Mouse (Mus musculus) spleen, adult 2 months (tissue): ENCODE data around the gene Psmc2. TPM values are rescaled to one million over a fixed set of nuclear protein-coding genes. Genes with fewer than 3 reads are reported as not detected.

Experiments
- DNase-seq, 2 experiments: peaks; one replicate each; pipeline versions ENCODE4 v3.0.0 to v3.0.0-alpha.2; 2012 to 2021; ENCODE audit warnings: low spot score in 2 of 2, low read depth in 1 of 2
- H3K27ac ChIP-seq: fragments of 200-500 bp; 2 replicates; pipeline ENCODE4 v1.5.1; 2012; ENCODE audit warnings: low read length, inconsistent platforms; ENCODE audit not compliant: insufficient read depth
- H3K27me3 ChIP-seq: fragments of 200-500 bp; 2 replicates; pipeline ENCODE4 v1.6.1; 2012; ENCODE audit warnings: mild to moderate bottlenecking, moderate library complexity, low read length, inconsistent platforms; ENCODE audit not compliant: control insufficient read depth, insufficient read depth
- H3K36me3 ChIP-seq: fragments of 200-500 bp; 2 replicates; pipeline ENCODE4 v1.6.1; 2012; ENCODE audit warnings: mild to moderate bottlenecking, low read length, inconsistent platforms; ENCODE audit not compliant: control insufficient read depth, insufficient read depth
- H3K4me1 ChIP-seq: fragments of 200-500 bp; 2 replicates; pipeline ENCODE4 v1.6.1; 2011; ENCODE audit warnings: inconsistent platforms; ENCODE audit not compliant: control insufficient read depth, insufficient read depth, insufficient read length
- H3K4me3 ChIP-seq: fragments of 200-500 bp; 2 replicates; pipeline ENCODE4 v1.5.1; 2011; ENCODE audit warnings: mild to moderate bottlenecking, inconsistent platforms; ENCODE audit not compliant: insufficient read depth, insufficient read length; ENCODE audit errors: extremely low read depth
- CTCF ChIP-seq: fragments of 200-500 bp; IDR thresholded peaks from 2 replicates; pipeline ENCODE4 v1.5.1; 2011; ENCODE audit warnings: mild to moderate bottlenecking, inconsistent platforms; ENCODE audit not compliant: insufficient read depth, insufficient read length, insufficient replicate concordance; ENCODE audit errors: extremely low read depth
- POLR2A ChIP-seq: fragments of 200-500 bp; IDR thresholded peaks from 2 replicates; pipeline ENCODE4 v1.6.1; 2011; ENCODE audit warnings: low read depth, low read length, inconsistent platforms
- WGBS: fragments of 180-500 bp; shearing (Covaris S2); methylation state at CpG from one replicate; pipeline ENCODE4 v1.1.7; 2018; 5-methylcytosine and 5-hydroxymethylcytosine counted together
- polyA plus RNA-seq: library from polyadenylated mRNA; depleted of rRNA; stranded (reverse); fragments of >200 nt; gene quantifications from 2 replicates; pipeline ENCODE4 v1.2.3, GENCODE M21; 2012

Gene Psmc2
- polyA plus RNA-seq, 1 experiment = 10.7 TPM

DNA sequence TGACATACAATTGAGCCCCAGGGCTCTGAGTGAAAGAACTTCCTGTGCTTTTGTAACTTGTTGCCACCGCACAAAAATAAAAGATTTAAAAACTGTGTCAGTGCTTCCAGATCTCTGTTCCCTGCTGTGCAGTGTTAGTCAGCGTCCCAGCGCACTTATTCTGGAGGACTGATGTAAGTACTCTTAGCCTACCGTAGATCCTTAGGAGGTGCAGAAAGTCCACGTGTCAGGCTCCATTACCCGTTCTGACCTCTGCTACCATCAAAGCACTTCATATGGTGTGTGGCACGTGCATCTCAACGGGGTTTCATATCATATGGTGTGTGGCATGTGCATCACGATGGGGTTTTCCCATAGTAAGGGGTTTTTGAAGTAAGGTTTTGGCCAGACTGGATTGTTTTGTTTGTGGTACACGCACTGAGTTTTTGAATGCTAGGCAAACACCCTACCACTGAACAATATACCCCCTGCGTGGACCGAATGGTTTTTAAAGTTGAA lies 18.7 kb downstream of the Psmc2 start:
- WGBS = 90% methylated on average over 12 of the region's 12 CpGs
- H3K27me3 ChIP-seq = no peaks in the 10 kb centered on the region
- H3K4me1 ChIP-seq = no peaks in the 10 kb centered on the region
- H3K4me3 ChIP-seq = no peak overlapping the region
- H3K27ac ChIP-seq = no peak overlapping the region
- DNase-seq = no peak
- H3K36me3 ChIP-seq = peaks cover 35% of the 10 kb centered on the region
- TF ChIP-seq POLR2A (no peak), CTCF (no peak)

DNA sequence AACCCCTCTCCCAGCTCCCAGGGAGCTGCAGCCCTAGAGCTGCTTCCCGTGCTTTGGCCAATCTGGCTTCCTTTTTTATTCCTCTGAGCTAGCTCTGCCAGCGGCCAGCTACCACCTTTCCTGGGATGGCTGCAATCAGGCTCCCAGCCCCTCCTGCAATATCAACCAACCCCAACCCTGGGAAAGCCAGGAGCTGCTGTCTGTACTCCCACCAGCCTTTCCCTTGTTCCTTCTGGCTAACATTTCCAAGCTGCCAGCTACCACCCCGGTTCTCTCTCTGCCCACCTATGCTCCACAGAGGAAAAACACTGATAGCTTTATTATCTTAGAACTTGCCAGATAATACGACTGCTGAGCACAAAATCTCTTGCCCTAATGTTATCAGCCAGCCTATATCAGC lies 19.8 kb downstream of the Psmc2 start:
- H3K4me3 ChIP-seq = no peak overlapping the region
- H3K36me3 ChIP-seq = peaks cover 29% of the 10 kb centered on the region
- no peaks in the 10 kb centered on the region for H3K27me3 ChIP-seq
- no peak overlapping the region for H3K27ac ChIP-seq
- no peaks in the 10 kb centered on the region for H3K4me1 ChIP-seq
- no peak for TF ChIP-seq POLR2A
- no peak for TF ChIP-seq CTCF
- DNase-seq = no peak
- WGBS = 89% methylated on average over 4 of the region's 4 CpGs

DNA sequence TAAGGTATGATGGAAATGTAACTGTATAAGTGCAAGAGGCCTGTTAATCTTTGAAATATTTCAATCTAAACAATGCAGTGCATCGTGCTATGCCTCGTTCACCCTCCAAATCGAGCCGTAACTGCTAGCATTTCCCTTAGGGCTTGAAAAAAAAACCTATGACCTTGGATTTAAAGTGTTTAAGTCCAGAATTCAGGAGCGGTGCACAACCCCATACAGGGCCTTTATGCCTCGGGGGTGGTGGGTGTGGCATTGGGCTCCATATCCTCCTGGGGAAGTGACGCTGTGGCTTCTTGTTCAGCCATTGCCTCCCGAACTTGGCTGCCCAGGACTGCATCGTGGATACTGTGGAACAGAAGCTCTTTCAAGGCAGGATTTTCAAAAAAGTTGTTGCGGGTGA lies 25.8 kb downstream of the Psmc2 start:
- DNase-seq = no peak
- WGBS = 80% methylated on average over 10 of the region's 10 CpGs
- Histone ChIP-seq H3K4me1 (no peaks in the 10 kb centered on the region), H3K27ac (no peak overlapping the region), H3K36me3 (no peaks in the 10 kb centered on the region), H3K27me3 (no peaks in the 10 kb centered on the region), H3K4me3 (no peak overlapping the region)
- TF ChIP-seq POLR2A = no peak
- no peak for TF ChIP-seq CTCF

DNA sequence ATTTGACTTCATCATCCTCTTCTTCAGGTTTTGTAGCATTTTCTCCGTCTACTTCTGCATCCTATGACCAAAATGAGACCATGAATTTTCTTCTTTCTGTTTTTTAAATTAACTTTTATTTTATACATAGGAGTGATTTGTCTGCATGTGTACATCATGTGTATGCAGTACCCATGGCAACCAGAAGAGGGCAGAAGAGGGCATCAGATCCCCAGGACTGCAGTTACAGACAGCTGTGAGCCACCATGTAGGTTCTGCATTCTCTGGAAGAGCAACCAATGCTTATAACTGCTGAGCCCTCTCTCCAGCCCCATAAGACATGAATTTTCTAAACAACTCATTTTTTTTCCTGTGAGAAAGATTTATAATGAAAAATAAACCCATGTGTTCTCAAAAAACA lies 28.9 kb downstream of the Psmc2 start:
- H3K27me3 ChIP-seq = no peaks in the 10 kb centered on the region
- no peak overlapping the region for H3K4me3 ChIP-seq
- DNase-seq = peak in 1 of 2 experiments; percentile 12
- no peak overlapping the region for H3K27ac ChIP-seq
- 79% methylated on average over 1 of the region's 1 CpGs for WGBS
- no peaks in the 10 kb centered on the region for H3K4me1 ChIP-seq
- TF ChIP-seq CTCF (no peak), POLR2A (no peak)
- no peaks in the 10 kb centered on the region for H3K36me3 ChIP-seq

DNA sequence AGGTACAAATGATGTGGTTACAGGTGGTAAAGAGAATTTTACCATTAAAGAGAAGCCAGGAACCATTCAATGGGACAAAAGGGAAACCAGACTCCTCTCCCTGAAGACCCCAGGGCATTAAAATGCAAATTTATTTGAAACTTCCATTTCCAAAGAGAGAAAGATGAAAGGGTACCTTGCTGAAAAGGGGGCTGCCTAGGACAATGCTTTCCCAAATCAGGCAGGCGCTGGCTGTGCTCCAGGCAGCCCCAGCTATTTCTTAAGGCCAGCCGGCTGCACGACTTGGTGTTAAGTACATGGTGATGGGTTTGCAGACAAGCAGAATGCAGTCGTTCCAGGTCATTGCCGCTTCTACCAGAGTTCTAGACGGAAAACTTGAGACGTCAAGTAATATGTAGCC lies 41.3 kb downstream of the Psmc2 start:
- Histone ChIP-seq H3K4me3 (no peak overlapping the region), H3K27ac (no peak overlapping the region), H3K4me1 (no peaks in the 10 kb centered on the region; the same call in 1 of the 2 replicates), H3K27me3 (no peaks in the 10 kb centered on the region), H3K36me3 (no peaks in the 10 kb centered on the region)
- TF ChIP-seq CTCF (no peak), POLR2A (no peak)
- WGBS = 90% methylated on average over 7 of the region's 7 CpGs
- no peak for DNase-seq

DNA sequence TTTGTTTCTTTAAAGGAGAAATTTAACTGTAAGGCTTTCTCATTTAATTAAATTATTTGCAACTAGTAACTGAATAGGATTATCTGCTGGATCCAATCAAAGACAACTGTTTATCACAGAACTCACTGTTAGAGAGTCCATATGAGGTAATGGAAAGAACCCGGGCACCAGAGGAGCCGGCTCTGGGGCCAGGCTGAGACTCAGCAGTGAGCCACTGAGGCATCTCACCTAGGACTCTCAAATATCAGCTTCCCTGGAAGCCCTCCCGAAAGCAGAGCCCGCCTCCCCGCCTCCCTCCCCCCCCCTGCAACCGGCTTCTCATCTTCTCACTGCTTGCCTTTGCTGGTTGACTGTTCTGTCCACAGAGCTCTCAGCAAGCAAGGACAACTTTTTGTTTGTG lies 42.6 kb downstream of the Psmc2 start:
- TF ChIP-seq CTCF = no peak
- TF ChIP-seq POLR2A = no peak
- 72% methylated on average over 6 of the region's 6 CpGs for WGBS
- Histone ChIP-seq H3K36me3 (no peaks in the 10 kb centered on the region), H3K4me1 (no peaks in the 10 kb centered on the region; the same call in 1 of the 2 replicates), H3K4me3 (no peak overlapping the region), H3K27ac (no peak overlapping the region), H3K27me3 (no peaks in the 10 kb centered on the region)
- no peak for DNase-seq

DNA sequence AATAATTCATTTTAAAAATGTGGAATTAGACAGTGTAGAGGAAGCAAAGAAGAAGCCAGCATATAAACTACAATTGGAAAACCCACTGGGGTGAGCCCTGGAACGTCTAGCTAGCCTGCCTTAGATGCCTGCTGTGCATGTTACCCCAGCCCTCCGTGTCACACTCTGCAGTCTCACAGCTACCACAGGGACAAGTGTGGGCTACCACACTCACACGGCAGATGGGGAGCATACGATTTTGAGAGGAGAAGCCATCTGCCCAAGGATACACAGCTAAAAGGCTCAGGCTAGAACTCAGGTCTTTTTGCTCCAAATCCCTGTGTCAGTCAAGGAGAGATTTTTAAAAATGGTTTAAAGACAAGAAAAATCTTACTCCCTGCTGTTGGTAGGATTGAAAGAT lies 43.8 kb downstream of the Psmc2 start:
- no peak for DNase-seq
- no peak overlapping the region for H3K4me3 ChIP-seq
- H3K36me3 ChIP-seq = no peaks in the 10 kb centered on the region
- no peaks in the 10 kb centered on the region; the same call in 1 of the 2 replicates for H3K4me1 ChIP-seq
- TF ChIP-seq CTCF = no peak
- TF ChIP-seq POLR2A = no peak
- H3K27me3 ChIP-seq = no peaks in the 10 kb centered on the region
- 77% methylated on average over 4 of the region's 4 CpGs for WGBS
- H3K27ac ChIP-seq = no peak overlapping the region
